Mouse (Mus musculus) intestine, embryonic 16.5 days (tissue): ENCODE measurements around the gene Atp9a. TPM values are rescaled to one million over a fixed set of nuclear protein-coding genes. Genes with fewer than 3 reads are reported as not detected.

Experiments used
- ATAC-seq: fragments of 200-750 bp; cut with Nextera tagmentation; 2 replicates; pipeline ENCODE4 v1.8.0; 2017; ENCODE audit warnings: moderate TSS enrichment, moderate library complexity
- H3K27ac ChIP-seq: fragments of 300-500 bp; sonication (generic); 2 replicates; pipeline ENCODE4 v1.5.1; 2014; ENCODE audit warnings: mild to moderate bottlenecking, low read length
- H3K27me3 ChIP-seq: fragments of 300-500 bp; sonication (generic); replicated peaks from 2 replicates; pipeline ENCODE4 v1.6.1; 2014; ENCODE audit warnings: low read length, control low read depth, mixed read lengths; ENCODE audit not compliant: control insufficient read depth, insufficient read depth
- H3K36me3 ChIP-seq: fragments of 300-500 bp; sonication (generic); 2 replicates; pipeline ENCODE4 v1.6.1; 2014; ENCODE audit warnings: low read length, control low read depth; ENCODE audit not compliant: control insufficient read depth, insufficient read depth
- H3K4me1 ChIP-seq: fragments of 300-500 bp; sonication (generic); 2 replicates; pipeline ENCODE4 v1.6.1; 2014; ENCODE audit warnings: low read length, control low read depth, mixed read lengths; ENCODE audit not compliant: control insufficient read depth, insufficient read depth
- H3K4me2 ChIP-seq: fragments of 300-500 bp; sonication (generic); 2 replicates; pipeline ENCODE4 v1.6.1; 2014; ENCODE audit warnings: low read depth, low read length, control low read depth
- H3K4me3 ChIP-seq: fragments of 300-500 bp; sonication (generic); 2 replicates; pipeline ENCODE4 v1.5.1; 2014; ENCODE audit warnings: mild to moderate bottlenecking, low read length
- H3K9ac ChIP-seq: fragments of 300-500 bp; sonication (generic); 2 replicates; pipeline ENCODE4 v1.6.1; 2014; ENCODE audit warnings: low read depth, low read length
- H3K9me3 ChIP-seq: fragments of 300-500 bp; sonication (generic); 2 replicates; pipeline ENCODE4 v1.6.1; 2016; ENCODE audit warnings: low read length, control low read depth; ENCODE audit not compliant: control insufficient read depth
- WGBS: fragments of 180-500 bp; shearing (Covaris S2); extraction: QIAGEN DNeasy Blood & Tissue Kit; methylation state at CpG from one replicate; pipeline ENCODE4 v1.1.7; 2014; 5-methylcytosine and 5-hydroxymethylcytosine counted together
- polyA plus RNA-seq: library from polyadenylated mRNA; unstranded; fragments of >200 nt; fragmentation: Nextera tagmentation; extraction: Ambion mirVana; gene quantifications from 2 replicates; pipeline ENCODE4 v1.2.1, GENCODE M21; 2015

Gene Atp9a
- polyA plus RNA-seq, 1 experiment from 2014 or later: 24.9 TPM

- no peak overlapping the region for H3K27ac ChIP-seq
- no peaks in the 10 kb centered on the region for H3K9me3 ChIP-seq
- no peak overlapping the region for H3K9ac ChIP-seq
- ATAC-seq: no peak
- no peaks in the 10 kb centered on the region for H3K27me3 ChIP-seq
- 67% methylated on average over 9 of the region's 9 CpGs for WGBS
- H3K36me3 ChIP-seq: no peaks in the 10 kb centered on the region
- peaks cover 17% of the 10 kb centered on the region for H3K4me1 ChIP-seq
- no peak overlapping the region for H3K4me3 ChIP-seq
- no peak overlapping the region for H3K4me2 ChIP-seq
Measured at GRCm38 (mm10) chr2:168608125-168608564, 134.1 kb downstream of the Atp9a start.

- H3K4me3 ChIP-seq: no peak overlapping the region
- H3K27me3 ChIP-seq: peaks cover 13% of the 10 kb centered on the region
- no peaks in the 10 kb centered on the region for H3K36me3 ChIP-seq
- H3K4me2 ChIP-seq: no peak overlapping the region
- peak overlapping the region; percentile 16; the same call in 1 of the 2 replicates for H3K9ac ChIP-seq
- H3K27ac ChIP-seq: peak overlapping the region; percentile 26; the same call in 1 of the 2 replicates
- 0 out of 2 replicates have a peak, but pooled peaks have one; percentile 22 for ATAC-seq
- peaks cover 24% of the 10 kb centered on the region for H3K4me1 ChIP-seq
- 30% methylated on average over 16 of the region's 16 CpGs for WGBS
- no peaks in the 10 kb centered on the region for H3K9me3 ChIP-seq
Measured at GRCm38 (mm10) chr2:168604655-168605070, 137.5 kb downstream of the Atp9a start.

GRCm38 (mm10) chr2:168602387-168602741 lies 139.8 kb downstream of the Atp9a start:
- WGBS: 25% methylated on average over 12 of the region's 12 CpGs
- H3K9ac ChIP-seq: peak overlapping the region; percentile 64; the same call in 1 of the 2 replicates
- ATAC-seq: peak; percentile 12; the same call in 1 of the 2 replicates

DNA sequence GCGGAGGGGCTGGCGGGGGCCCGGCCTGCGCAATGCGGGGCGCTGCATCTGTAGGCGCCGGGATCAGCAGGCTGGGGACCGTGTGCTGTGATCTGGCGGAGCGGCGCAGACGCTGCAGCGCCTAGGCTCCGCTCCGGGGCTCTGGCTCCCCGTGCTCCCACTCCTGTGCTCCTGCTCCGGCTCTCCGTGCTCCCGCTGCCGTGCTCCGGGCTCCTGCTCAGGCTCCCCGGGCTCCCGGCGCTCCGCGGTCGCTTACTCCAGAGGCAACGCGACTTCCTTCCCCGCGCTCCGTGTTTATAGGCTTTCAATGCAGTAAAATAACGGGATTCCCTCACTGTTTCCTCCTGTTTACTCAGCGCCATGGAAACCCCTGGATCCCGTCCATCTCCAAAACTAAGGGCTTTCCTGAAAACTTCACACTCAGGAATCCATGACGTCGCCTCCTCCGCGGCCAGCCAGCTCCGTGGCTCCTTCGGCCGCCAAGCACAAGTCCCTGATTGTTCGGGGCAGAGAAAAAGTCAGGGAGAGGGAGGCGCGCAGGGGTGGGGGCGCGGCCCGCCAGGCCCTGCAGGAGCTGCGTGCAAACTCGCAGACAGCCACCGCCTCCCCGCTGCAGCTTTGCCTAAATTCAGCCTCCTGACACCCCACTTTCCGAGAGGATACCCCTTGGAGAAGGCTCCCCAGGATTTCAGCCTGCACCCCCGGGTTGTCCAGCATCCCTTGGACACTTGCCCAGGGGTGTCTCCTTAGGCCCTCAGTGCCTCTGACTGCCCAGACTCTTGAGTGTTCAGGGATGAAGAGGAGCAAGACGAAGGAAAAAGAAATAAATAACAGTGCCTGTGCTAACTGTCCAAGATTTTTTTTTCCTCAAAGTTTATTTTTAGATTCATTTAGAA lies 140.5 kb downstream of the Atp9a start, which contains the start of gene Nfatc2:
Gene Nfatc2, minus strand, starts transcription at position 167 of the 896 bp plus-strand sequence.
- Histone ChIP-seq H3K36me3 (no peaks in the 10 kb centered on the region), H3K4me2 (peak within 1 kb of the TSS; percentile 86), H3K9me3 (no peaks in the 10 kb centered on the region), H3K9ac (peak within 1 kb of the TSS; percentile 64), H3K4me3 (peak within 1 kb of the TSS; percentile 54), H3K4me1 (peaks cover 24% of the 10 kb centered on the region), H3K27ac (peak within 1 kb of the TSS; percentile 72), H3K27me3 (peaks cover 13% of the 10 kb centered on the region)
- peak; percentile 75 for ATAC-seq
- under 1% methylated on average over 49 of the region's 56 CpGs for WGBS

More at GRCm38 (mm10) chr2:168602387-168602741, 139.8 kb downstream of the Atp9a start:
- Histone ChIP-seq H3K27ac (no peak overlapping the region), H3K4me3 (no peak overlapping the region), H3K9me3 (no peaks in the 10 kb centered on the region), H3K36me3 (no peaks in the 10 kb centered on the region), H3K4me2 (peak overlapping the region; percentile 86), H3K4me1 (peaks cover 24% of the 10 kb centered on the region), H3K27me3 (peaks cover 13% of the 10 kb centered on the region)

GRCm38 (mm10) chr2:168600750-168601490 lies 141.3 kb downstream of the Atp9a start:
- H3K4me2 ChIP-seq: peak overlapping the region; percentile 86
- no peak; the same call in 1 of the 2 replicates for ATAC-seq
- H3K27ac ChIP-seq: no peak overlapping the region; the same call in 1 of the 2 replicates
- H3K9ac ChIP-seq: peak overlapping the region; percentile 64
- no peaks in the 10 kb centered on the region for H3K36me3 ChIP-seq
- H3K4me1 ChIP-seq: peaks cover 24% of the 10 kb centered on the region
- peak overlapping the region; percentile 54 for H3K4me3 ChIP-seq
- no peaks in the 10 kb centered on the region for H3K9me3 ChIP-seq
- WGBS: 2% methylated on average over 32 of the region's 32 CpGs
- peaks cover 13% of the 10 kb centered on the region for H3K27me3 ChIP-seq

GRCm38 (mm10) chr2:168595693-168596092 lies 146.5 kb downstream of the Atp9a start:
- H3K27me3 ChIP-seq: 0 out of 2 replicates have a peak, but pooled peaks cover under 1% of the 10 kb centered on the region
- WGBS: 82% methylated on average over 7 of the region's 7 CpGs
- no peak for ATAC-seq

DNA sequence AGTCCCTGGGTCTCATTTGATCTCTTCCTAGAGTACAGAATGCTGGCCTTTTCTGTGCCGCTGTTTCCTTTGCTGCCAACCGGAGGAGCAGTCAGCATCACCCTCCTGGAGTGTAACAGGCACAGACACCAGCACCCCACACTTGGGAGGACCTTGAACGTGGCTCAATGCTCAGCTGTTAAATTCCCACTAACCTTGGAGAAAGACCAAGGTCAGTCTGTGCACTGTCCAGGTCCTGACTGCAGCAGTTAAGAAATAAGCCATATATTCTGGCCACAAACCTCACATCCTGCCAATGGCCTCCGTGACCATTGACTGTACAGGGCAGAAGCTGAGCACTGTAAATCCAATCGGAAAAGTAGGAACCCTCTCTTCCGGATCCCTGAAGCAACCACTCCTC lies 148.5 kb downstream of the Atp9a start:
- Histone ChIP-seq H3K27ac (no peak overlapping the region), H3K9ac (no peak overlapping the region), H3K4me2 (no peak overlapping the region), H3K4me1 (peaks cover 13% of the 10 kb centered on the region), H3K4me3 (no peak overlapping the region), H3K27me3 (peaks cover 17% of the 10 kb centered on the region), H3K9me3 (no peaks in the 10 kb centered on the region), H3K36me3 (no peaks in the 10 kb centered on the region)
- 81% methylated on average over 6 of the region's 6 CpGs for WGBS
- ATAC-seq: no peak

More at GRCm38 (mm10) chr2:168595693-168596092, 146.5 kb downstream of the Atp9a start:
- Histone ChIP-seq H3K4me3 (no peak overlapping the region), H3K4me1 (peaks cover under 1% of the 10 kb centered on the region; the same call in 1 of the 2 replicates), H3K27ac (no peak overlapping the region), H3K36me3 (no peaks in the 10 kb centered on the region), H3K9ac (no peak overlapping the region), H3K9me3 (no peaks in the 10 kb centered on the region), H3K4me2 (no peak overlapping the region)

- Histone ChIP-seq H3K4me1 (peaks cover 13% of the 10 kb centered on the region), H3K9ac (no peak overlapping the region), H3K9me3 (no peaks in the 10 kb centered on the region), H3K36me3 (no peaks in the 10 kb centered on the region), H3K27me3 (peaks cover 17% of the 10 kb centered on the region), H3K4me2 (no peak overlapping the region), H3K4me3 (no peak overlapping the region), H3K27ac (no peak overlapping the region)
- no peak for ATAC-seq
- 79% methylated on average over 5 of the region's 5 CpGs for WGBS
Measured at GRCm38 (mm10) chr2:168593004-168593403, 149.2 kb downstream of the Atp9a start.

GRCm38 (mm10) chr2:168591076-168591475 lies 151.1 kb downstream of the Atp9a start:
- no peak overlapping the region for H3K9ac ChIP-seq
- H3K27ac ChIP-seq: no peak overlapping the region
- no peak overlapping the region for H3K4me3 ChIP-seq
- peaks cover 17% of the 10 kb centered on the region for H3K27me3 ChIP-seq
- no peak for ATAC-seq
- WGBS: 69% methylated on average over 2 of the region's 2 CpGs
- H3K9me3 ChIP-seq: no peaks in the 10 kb centered on the region
- no peak overlapping the region for H3K4me2 ChIP-seq
- no peaks in the 10 kb centered on the region for H3K36me3 ChIP-seq
- peaks cover 13% of the 10 kb centered on the region for H3K4me1 ChIP-seq
